Mouse (Mus musculus) myocyte (in vitro differentiated cells): ENCODE data around the gene Nr1h2.

Experiments used
- CEBPB ChIP-seq: IDR thresholded peaks from 2 replicates; pipeline ENCODE4 v1.6.1; 2011; ENCODE audit warnings: mild to moderate bottlenecking, moderate library complexity; ENCODE audit not compliant: poor library complexity, insufficient read depth, severe bottlenecking
- E2F4 ChIP-seq: IDR thresholded peaks from one replicate; pipeline ENCODE4 v1.6.1; 2011; ENCODE audit warnings: mild to moderate bottlenecking, control low read depth, moderate library complexity; ENCODE audit not compliant: insufficient read depth
- MAX ChIP-seq: IDR thresholded peaks from one replicate; pipeline ENCODE4 v1.6.1; 2011; ENCODE audit warnings: low read depth, mild to moderate bottlenecking, control low read depth
- MYOD1 ChIP-seq, 3 experiments: IDR thresholded peaks; one replicate each; pipeline ENCODE4 v1.6.1; 2011; ENCODE audit warnings: control low read depth in 2 of 3, low read depth in 2 of 3, mild to moderate bottlenecking in 2 of 3, moderate library complexity in 1 of 3; ENCODE audit not compliant: insufficient read length in 2 of 3, control insufficient read depth in 1 of 3
- MYOG ChIP-seq, 3 experiments: IDR thresholded peaks; one replicate each; pipeline ENCODE4 v1.6.1; 2011; ENCODE audit warnings: control low read depth in 2 of 3, low read depth in 2 of 3, mild to moderate bottlenecking in 2 of 3; ENCODE audit not compliant: insufficient read length in 2 of 3, control insufficient read depth in 1 of 3, insufficient read depth in 1 of 3
- POLR2A ChIP-seq: IDR thresholded peaks from one replicate; pipeline ENCODE4 v1.6.1; 2011; ENCODE audit warnings: low read depth, mild to moderate bottlenecking, control low read depth, moderate library complexity; ENCODE audit not compliant: insufficient read length
- REST ChIP-seq: IDR thresholded peaks from one replicate; pipeline ENCODE4 v1.6.1; 2011; ENCODE audit warnings: mild to moderate bottlenecking, control low read depth, moderate library complexity; ENCODE audit not compliant: insufficient read depth, insufficient read length
- SRF ChIP-seq: IDR thresholded peaks from one replicate; pipeline ENCODE4 v1.6.1; 2011; ENCODE audit warnings: low read depth; ENCODE audit not compliant: control insufficient read depth, insufficient read length
- TCF12 ChIP-seq: IDR thresholded peaks from one replicate; pipeline ENCODE4 v1.6.1; 2011; ENCODE audit warnings: mild to moderate bottlenecking, control low read depth; ENCODE audit not compliant: poor library complexity, insufficient read depth, severe bottlenecking
- TCF3 ChIP-seq: IDR thresholded peaks from one replicate; pipeline ENCODE4 v1.6.1; 2011; ENCODE audit warnings: low read depth, control low read depth; ENCODE audit not compliant: insufficient read length
- USF1 ChIP-seq: IDR thresholded peaks from one replicate; pipeline ENCODE4 v1.6.1; 2011; ENCODE audit warnings: low read depth, mild to moderate bottlenecking, control low read depth, moderate library complexity

DNA sequence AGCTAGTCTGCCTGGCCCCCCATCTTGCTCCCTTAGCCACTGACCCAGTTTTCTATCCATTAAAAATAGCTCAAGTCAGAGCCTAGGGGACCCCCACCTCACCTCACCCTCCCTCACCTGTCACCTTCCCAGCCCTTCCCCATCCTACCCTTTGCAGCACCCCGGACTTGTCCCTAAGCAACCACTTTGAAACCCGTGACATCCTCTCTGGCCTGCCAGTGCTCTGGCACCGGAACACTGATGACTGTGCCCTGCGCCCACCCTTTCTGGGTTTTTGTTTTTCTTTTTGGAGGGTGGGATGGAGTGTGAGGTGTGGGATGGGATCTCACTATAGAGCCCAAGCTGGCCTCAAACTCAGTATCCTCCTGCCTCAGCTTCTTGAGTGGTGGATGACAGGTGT lies 43.9 kb upstream of the Nr1h2 start:
- no peak for TF ChIP-seq MAX
- TF ChIP-seq POLR2A = no peak
- no peak for TF ChIP-seq USF1
- TF ChIP-seq SRF = no peak
- TF ChIP-seq MYOD1 (IDR thresholded peaks at IDR 0.05; ENCODE audit: control insufficient read depth in 1 of 3, insufficient read length in 2 of 3, low read depth in 2 of 3) = no peak
- TF ChIP-seq TCF3 = no peak
- no peak for TF ChIP-seq REST
- no peak for TF ChIP-seq MYOG (IDR thresholded peaks at IDR 0.05; ENCODE audit: control insufficient read depth in 1 of 3, insufficient read depth in 1 of 3, insufficient read length in 2 of 3, low read depth in 2 of 3)
- TF ChIP-seq TCF12 = no peak
- TF ChIP-seq E2F4 = no peak
- TF ChIP-seq CEBPB = no peak
